ENCODE assay signal across 26 mouse cellular contexts in genomic region chr2:174662593-174662992, GRCm38 (mm10). TPM values are rescaled to one million over a fixed set of nuclear protein-coding genes. Genes with fewer than 3 reads are reported as not detected.
DNase-seq lines count a peak whose midpoint lies in the region; ATAC-seq lines count a peak whose summit lies in the region.
"Had no signal": no experiment of that assay in that cellular context is flagged by ENCODE, and none has a peak within 500 bp of the region (broad histone marks: within the 10 kb centered on the region; RNA-seq: fewer than 3 reads in every experiment).

No protein-coding gene starts in this region.

- peak; percentile 55; the same call in 1 of the 2 replicates for ATAC-seq in forebrain, embryonic 14.5 days
- no peak for ATAC-seq in forebrain, embryonic 11.5 days (replicated peaks; ENCODE audit: low FRiP score)
- peak; percentile 77 for ATAC-seq in forebrain, embryonic 16.5 days
- ATAC-seq: activated CD4-positive, CD25-positive, alpha-beta regulatory T cell, adult 4 months; CD4-positive, CD25-positive, alpha-beta regulatory T cell, adult 4 months; Patski had no signal

- no peak overlapping the region for H3K9ac ChIP-seq in forebrain, embryonic 14.5 days (ENCODE audit: low read length)
- no peak overlapping the region for H3K9ac ChIP-seq in forebrain, embryonic 11.5 days (ENCODE audit: low read length)
- H3K9ac ChIP-seq in forebrain, embryonic 16.5 days (replicated peaks; ENCODE audit: low read depth, low read length): no peak overlapping the region
- H3K9ac ChIP-seq: embryonic facial prominence, embryonic 13.5 days; embryonic facial prominence, embryonic 15.5 days; forebrain, embryonic 12.5 days had no signal

- no peak overlapping the region; the same call in 1 of the 2 replicates for H3K27ac ChIP-seq in forebrain, embryonic 14.5 days (ENCODE audit: low read depth, low read length)
- no peak overlapping the region for H3K27ac ChIP-seq in forebrain, embryonic 11.5 days (ENCODE audit: low read depth, low read length)
- H3K27ac ChIP-seq in forebrain, embryonic 16.5 days (ENCODE audit: low read length): no peak overlapping the region
- no peak overlapping the region for H3K27ac ChIP-seq in forebrain, embryonic 10.5 days
- H3K27ac ChIP-seq: embryonic facial prominence, embryonic 13.5 days; embryonic facial prominence, embryonic 15.5 days; forebrain, embryonic 12.5 days had no signal

- H3K27me3 ChIP-seq in forebrain, embryonic 14.5 days (replicated peaks; ENCODE audit: control insufficient read depth, insufficient read depth, low read length): no peaks in the 10 kb centered on the region
- no peaks in the 10 kb centered on the region for H3K27me3 ChIP-seq in forebrain, embryonic 11.5 days (ENCODE audit: control insufficient read depth, insufficient read depth, low read length)
- no peaks in the 10 kb centered on the region for H3K27me3 ChIP-seq in forebrain, embryonic 16.5 days (replicated peaks; ENCODE audit: control insufficient read depth, insufficient read depth, low read length)
- H3K27me3 ChIP-seq in forebrain, embryonic 10.5 days (ENCODE audit: poor library complexity, severe bottlenecking): no peaks in the 10 kb centered on the region
- H3K27me3 ChIP-seq: CH12.LX; embryonic facial prominence, embryonic 13.5 days; embryonic facial prominence, embryonic 15.5 days; forebrain, embryonic 12.5 days; Patski had no signal

- DNase-seq in forebrain, embryonic 14.5 days (ENCODE audit: low spot score): peak; percentile 48
- DNase-seq in forebrain, embryonic 11.5 days (ENCODE audit: low spot score): no peak
- DNase-seq in forebrain, embryonic 10.5 days (ENCODE audit: extremely low spot score, low spot score): no peak
- DNase-seq in brain, adult 2 months (ENCODE audit: low read depth, low spot score): peak; percentile 17
- no peak for DNase-seq in gastrocnemius, adult 18-20 months (ENCODE audit: low spot score)
- DNase-seq: adrenal gland, adult 8-10 months; adrenal gland, postnatal 14 days; B cell, adult 2 months; cerebellum, adult 11 months; cerebellum, adult 18-20 months; cerebellum, adult 8-10 months; cerebellum, adult 9-11 months; cerebellum, postnatal 14 days; cerebellum, postnatal 36 days; embryo, embryonic 11 days had no signal

- no peaks in the 10 kb centered on the region for H3K9me3 ChIP-seq in forebrain, embryonic 14.5 days (replicated peaks; ENCODE audit: control insufficient read depth, low read length)
- H3K9me3 ChIP-seq in forebrain, embryonic 11.5 days (ENCODE audit: control insufficient read depth, low read length): no peaks in the 10 kb centered on the region
- no peaks in the 10 kb centered on the region for H3K9me3 ChIP-seq in forebrain, embryonic 16.5 days (ENCODE audit: control insufficient read depth, low read length)
- H3K9me3 ChIP-seq in forebrain, embryonic 10.5 days: no peaks in the 10 kb centered on the region
- H3K9me3 ChIP-seq: embryonic facial prominence, embryonic 13.5 days; embryonic facial prominence, embryonic 15.5 days; forebrain, embryonic 12.5 days had no signal

- no peak overlapping the region for H3K4me2 ChIP-seq in forebrain, embryonic 14.5 days (ENCODE audit: low read length)
- H3K4me2 ChIP-seq in forebrain, embryonic 11.5 days (ENCODE audit: low read depth, low read length, severe bottlenecking): no peak overlapping the region
- H3K4me2 ChIP-seq in forebrain, embryonic 16.5 days (ENCODE audit: low read length): no peak overlapping the region
- H3K4me2 ChIP-seq: embryonic facial prominence, embryonic 13.5 days; embryonic facial prominence, embryonic 15.5 days; forebrain, embryonic 12.5 days had no signal

- WGBS in forebrain, embryonic 14.5 days: 71% methylated on average over 1 of the region's 1 CpGs
- WGBS in forebrain, embryonic 11.5 days: 76% methylated on average over 1 of the region's 1 CpGs
- WGBS in forebrain, embryonic 16.5 days: 48% methylated on average over 1 of the region's 1 CpGs
- WGBS in forebrain, embryonic 10.5 days: 89% methylated on average over 1 of the region's 1 CpGs

- H3K4me3 ChIP-seq in forebrain, embryonic 14.5 days (ENCODE audit: low read depth, low read length): no peak overlapping the region
- no peak overlapping the region for H3K4me3 ChIP-seq in forebrain, embryonic 11.5 days (ENCODE audit: low read depth, low read length)
- no peak overlapping the region for H3K4me3 ChIP-seq in forebrain, embryonic 16.5 days (replicated peaks; ENCODE audit: low read length)
- H3K4me3 ChIP-seq in forebrain, embryonic 10.5 days: no peak overlapping the region
- H3K4me3 ChIP-seq: embryonic facial prominence, embryonic 13.5 days; embryonic facial prominence, embryonic 15.5 days; erythroblast, embryonic 14.5 days; forebrain, embryonic 12.5 days had no signal

- no peaks in the 10 kb centered on the region for H3K4me1 ChIP-seq in forebrain, embryonic 14.5 days (ENCODE audit: control insufficient read depth, insufficient read depth, low read length)
- no peaks in the 10 kb centered on the region for H3K4me1 ChIP-seq in forebrain, embryonic 11.5 days (replicated peaks; ENCODE audit: control insufficient read depth, insufficient read depth, low read length)
- 0 out of 2 replicates have a peak, but pooled peaks cover 3% of the 10 kb centered on the region for H3K4me1 ChIP-seq in forebrain, embryonic 16.5 days (replicated peaks; ENCODE audit: control insufficient read depth, insufficient read depth, low read length)
- H3K4me1 ChIP-seq in forebrain, embryonic 10.5 days: peaks cover 8% of the 10 kb centered on the region
- H3K4me1 ChIP-seq: embryonic facial prominence, embryonic 13.5 days; embryonic facial prominence, embryonic 15.5 days; forebrain, embryonic 12.5 days had no signal

- H3K36me3 ChIP-seq in forebrain, embryonic 14.5 days (ENCODE audit: control insufficient read depth, insufficient read depth, low read length): no peaks in the 10 kb centered on the region
- no peaks in the 10 kb centered on the region for H3K36me3 ChIP-seq in forebrain, embryonic 11.5 days (ENCODE audit: control insufficient read depth, insufficient read depth, low read length)
- no peaks in the 10 kb centered on the region for H3K36me3 ChIP-seq in forebrain, embryonic 16.5 days (ENCODE audit: control insufficient read depth, insufficient read depth)
- H3K36me3 ChIP-seq in forebrain, embryonic 10.5 days (replicated peaks): no peaks in the 10 kb centered on the region
- H3K36me3 ChIP-seq: embryonic facial prominence, embryonic 13.5 days; embryonic facial prominence, embryonic 15.5 days; forebrain, embryonic 12.5 days; G1E had no signal

RNA-seq across cellular contexts. Expression of gene Zfp831, which starts 19.3 kb away (rescaled TPM):
- polyA plus RNA-seq in forebrain, embryonic 14.5 days (2014; fragmentation: Nextera tagmentation; extraction: Ambion mirVana): not detected in 2 replicates
- not detected in 2 replicates for polyA plus RNA-seq in forebrain, embryonic 11.5 days (2014; fragmentation: Nextera tagmentation; extraction: Ambion mirVana)
- polyA plus RNA-seq in forebrain, embryonic 16.5 days (2015; fragmentation: Nextera tagmentation; extraction: Ambion mirVana): not detected in 2 replicates
- polyA plus RNA-seq in forebrain, embryonic 10.5 days (2016; fragmentation: Nextera tagmentation; extraction: Ambion mirVana): 0.01 TPM in 1 of 2 replicates, not detected in the other
- total RNA-seq in gastrocnemius, adult 18-20 months (2021): under 1 TPM; 0.02 TPM
- polyA plus RNA-seq: embryonic facial prominence, embryonic 11.5 days; erythroblast, embryonic 14.5 days; forebrain, embryonic 12.5 days; G1E; Patski had no signal

Comparison
In these comparisons a context has a peak if more than half of its experiments do, and no peak if none do; other contexts are left out.
1. DNase-seq: peak in forebrain, embryonic 14.5 days (single experiment) and brain, adult 2 months (single experiment); none in forebrain, embryonic 11.5 days (single experiment), forebrain, embryonic 10.5 days (single experiment) and gastrocnemius, adult 18-20 months (single experiment).